Mouse (Mus musculus): ENCODE data around the gene Mmab. TPM values are rescaled to one million over a fixed set of nuclear protein-coding genes. Genes with fewer than 3 reads are reported as not detected.

Mmab gene
- polyA plus RNA-seq, 1 experiment from 2014 or later, result 27.3 TPM

- 69% methylated on average over 2 of the region's 2 CpGs for WGBS
- H3K4me1 ChIP-seq, result peaks cover 70% of the 10 kb centered on the region
- H3K27ac ChIP-seq, result peak overlapping the region; percentile 4; the same call in 1 of the 2 replicates
- H3K27me3 ChIP-seq, result peaks cover 13% of the 10 kb centered on the region
- no peaks in the 10 kb centered on the region for H3K9me3 ChIP-seq (replicated peaks)
- no peak overlapping the region for H3K9ac ChIP-seq
- H3K36me3 ChIP-seq, result no peaks in the 10 kb centered on the region
- no peak for ATAC-seq (ENCODE audit: low FRiP score)
- no peak overlapping the region for H3K4me2 ChIP-seq (replicated peaks)
- H3K4me3 ChIP-seq, result no peak overlapping the region
Observed at GRCm38 (mm10) chr5:114464561-114464960, 20.7 kb upstream of the Mmab start.

- Histone ChIP-seq H3K9ac (no peak overlapping the region), H3K27me3 (peaks cover 7% of the 10 kb centered on the region; the same call in 1 of the 2 replicates), H3K27ac (no peak overlapping the region), H3K36me3 (no peaks in the 10 kb centered on the region), H3K9me3 (replicated peaks) (no peaks in the 10 kb centered on the region), H3K4me1 (peaks cover 53% of the 10 kb centered on the region), H3K4me3 (no peak overlapping the region), H3K4me2 (replicated peaks) (no peak overlapping the region)
- no peak for ATAC-seq (ENCODE audit: low FRiP score)
- 82% methylated on average over 24 of the region's 24 CpGs for WGBS
Observed at GRCm38 (mm10) chr5:114462067-114463040, 18.5 kb upstream of the Mmab start.

- peaks cover 43% of the 10 kb centered on the region for H3K4me1 ChIP-seq
- H3K9ac ChIP-seq, result peak overlapping the region; percentile 38; the same call in 1 of the 2 replicates
- H3K36me3 ChIP-seq, result no peaks in the 10 kb centered on the region
- no peaks in the 10 kb centered on the region for H3K9me3 ChIP-seq (replicated peaks)
- WGBS, result 2% methylated on average over 7 of the region's 7 CpGs
- peak; percentile 46 for ATAC-seq (ENCODE audit: low FRiP score)
- H3K27me3 ChIP-seq, result peaks cover 6% of the 10 kb centered on the region; the same call in 1 of the 2 replicates
- H3K4me3 ChIP-seq, result no peak overlapping the region
- H3K27ac ChIP-seq, result no peak overlapping the region
- H3K4me2 ChIP-seq (replicated peaks), result no peak overlapping the region
Observed at GRCm38 (mm10) chr5:114461238-114461637, 17.4 kb upstream of the Mmab start.

GRCm38 (mm10) chr5:114456995-114457605 lies 13.2 kb upstream of the Mmab start:
- H3K27ac ChIP-seq, result no peak overlapping the region
- no peak overlapping the region for H3K4me3 ChIP-seq
- ATAC-seq (ENCODE audit: low FRiP score), result no peak
- 85% methylated on average over 16 of the region's 16 CpGs for WGBS
- H3K27me3 ChIP-seq, result no peaks in the 10 kb centered on the region
- peaks cover 18% of the 10 kb centered on the region for H3K4me1 ChIP-seq
- H3K9ac ChIP-seq, result no peak overlapping the region
- no peaks in the 10 kb centered on the region for H3K9me3 ChIP-seq (replicated peaks)
- H3K4me2 ChIP-seq (replicated peaks), result no peak overlapping the region
- H3K36me3 ChIP-seq, result peaks cover 24% of the 10 kb centered on the region

GRCm38 (mm10) chr5:114456287-114456686 lies 12.4 kb upstream of the Mmab start:
- Histone ChIP-seq H3K4me2 (replicated peaks) (no peak overlapping the region), H3K4me3 (no peak overlapping the region), H3K9ac (no peak overlapping the region), H3K27ac (no peak overlapping the region), H3K4me1 (peaks cover 13% of the 10 kb centered on the region), H3K27me3 (no peaks in the 10 kb centered on the region), H3K9me3 (replicated peaks) (no peaks in the 10 kb centered on the region), H3K36me3 (peaks cover 28% of the 10 kb centered on the region)
- 63% methylated on average over 9 of the region's 9 CpGs for whole genome bisulfite sequencing
- ATAC-seq (ENCODE audit: low FRiP score), result no peak

- Histone ChIP-seq H3K4me3 (no peak overlapping the region), H3K27me3 (no peaks in the 10 kb centered on the region), H3K4me1 (peaks cover 9% of the 10 kb centered on the region), H3K9ac (no peak overlapping the region; the same call in 1 of the 2 replicates), H3K27ac (no peak overlapping the region), H3K36me3 (peaks cover 61% of the 10 kb centered on the region), H3K9me3 (replicated peaks) (no peaks in the 10 kb centered on the region), H3K4me2 (replicated peaks) (no peak overlapping the region)
- WGBS, result 90% methylated on average over 4 of the region's 4 CpGs
- no peak for ATAC-seq (ENCODE audit: low FRiP score)
Observed at GRCm38 (mm10) chr5:114449011-114449410, 5.2 kb upstream of the Mmab start.

GRCm38 (mm10) chr5:114444368-114444692 lies 470 bp upstream of the Mmab start:
- peak; percentile 74; the same call in 1 of the 2 replicates for ATAC-seq (ENCODE audit: low FRiP score)
- WGBS, result under 1% methylated on average over 21 of the region's 21 CpGs
- Histone ChIP-seq H3K4me2 (replicated peaks) (peak overlapping the region; percentile 80), H3K27ac (no peak overlapping the region), H3K4me3 (peak overlapping the region; percentile 76), H3K27me3 (no peaks in the 10 kb centered on the region), H3K9me3 (replicated peaks) (no peaks in the 10 kb centered on the region), H3K36me3 (peaks cover 25% of the 10 kb centered on the region), H3K9ac (peak overlapping the region; percentile 77), H3K4me1 (peaks cover 13% of the 10 kb centered on the region)

GRCm38 (mm10) chr5:114435588-114435987 lies 8.3 kb downstream of the Mmab start:
- peaks cover 27% of the 10 kb centered on the region for H3K36me3 ChIP-seq
- no peak overlapping the region for H3K4me2 ChIP-seq (replicated peaks)
- no peak overlapping the region for H3K4me3 ChIP-seq
- no peak overlapping the region for H3K27ac ChIP-seq
- no peaks in the 10 kb centered on the region for H3K9me3 ChIP-seq (replicated peaks)
- H3K27me3 ChIP-seq, result no peaks in the 10 kb centered on the region
- H3K9ac ChIP-seq, result no peak overlapping the region
- no peak for ATAC-seq (ENCODE audit: low FRiP score)
- H3K4me1 ChIP-seq, result no peaks in the 10 kb centered on the region
- WGBS, result 94% methylated on average over 14 of the region's 14 CpGs

GRCm38 (mm10) chr5:114434359-114434758 lies 9.5 kb downstream of the Mmab start:
- Histone ChIP-seq H3K4me2 (replicated peaks) (no peak overlapping the region), H3K27me3 (no peaks in the 10 kb centered on the region), H3K27ac (no peak overlapping the region), H3K36me3 (peaks cover 27% of the 10 kb centered on the region), H3K9ac (no peak overlapping the region), H3K9me3 (replicated peaks) (no peaks in the 10 kb centered on the region), H3K4me3 (no peak overlapping the region), H3K4me1 (no peaks in the 10 kb centered on the region)
- ATAC-seq (ENCODE audit: low FRiP score), result no peak
- WGBS, result 87% methylated on average over 8 of the region's 8 CpGs

- Histone ChIP-seq H3K27ac (no peak overlapping the region), H3K4me1 (0 out of 2 replicates have a peak, but pooled peaks cover 4% of the 10 kb centered on the region), H3K4me3 (no peak overlapping the region), H3K36me3 (peaks cover 2% of the 10 kb centered on the region; the same call in 1 of the 2 replicates), H3K9ac (no peak overlapping the region), H3K4me2 (replicated peaks) (no peak overlapping the region), H3K9me3 (replicated peaks) (no peaks in the 10 kb centered on the region), H3K27me3 (no peaks in the 10 kb centered on the region)
- ATAC-seq (ENCODE audit: low FRiP score), result no peak
- 87% methylated on average over 7 of the region's 7 CpGs for WGBS
Observed at GRCm38 (mm10) chr5:114429781-114430180, 14.1 kb downstream of the Mmab start.

- H3K4me3 ChIP-seq, result no peak overlapping the region
- peaks cover 7% of the 10 kb centered on the region; the same call in 1 of the 2 replicates for H3K4me1 ChIP-seq
- H3K27ac ChIP-seq, result no peak overlapping the region
- ATAC-seq (ENCODE audit: low FRiP score), result no peak
- no peaks in the 10 kb centered on the region for H3K27me3 ChIP-seq
- 82% methylated on average over 18 of the region's 18 CpGs for WGBS
- H3K4me2 ChIP-seq (replicated peaks), result no peak overlapping the region
- no peaks in the 10 kb centered on the region for H3K36me3 ChIP-seq
- no peaks in the 10 kb centered on the region for H3K9me3 ChIP-seq (replicated peaks)
- H3K9ac ChIP-seq, result no peak overlapping the region
Observed at GRCm38 (mm10) chr5:114428621-114429020, 15.2 kb downstream of the Mmab start.

- Histone ChIP-seq H3K27me3 (no peaks in the 10 kb centered on the region), H3K4me3 (no peak overlapping the region), H3K36me3 (no peaks in the 10 kb centered on the region), H3K9me3 (replicated peaks) (no peaks in the 10 kb centered on the region), H3K4me1 (peaks cover 7% of the 10 kb centered on the region; the same call in 1 of the 2 replicates), H3K4me2 (replicated peaks) (no peak overlapping the region), H3K9ac (no peak overlapping the region), H3K27ac (no peak overlapping the region)
- WGBS, result 71% methylated on average over 6 of the region's 6 CpGs
- no peak for ATAC-seq (ENCODE audit: low FRiP score)
Observed at GRCm38 (mm10) chr5:114426732-114427131, 17.1 kb downstream of the Mmab start.
